Mouse (Mus musculus) T-cell, adult 2 months (primary cell): ENCODE results near the gene Zmym1.
"Not testable (repeated sequence)": the region's sequence is repeated elsewhere in the genome, so short reads cannot be mapped to it uniquely, and the experiment has no call there.

Experiments used
- DNase-seq: peaks from one replicate; pipeline ENCODE4 v3.0.0; 2022; ENCODE audit warnings: low spot score

The Zmym1 gene

DNA sequence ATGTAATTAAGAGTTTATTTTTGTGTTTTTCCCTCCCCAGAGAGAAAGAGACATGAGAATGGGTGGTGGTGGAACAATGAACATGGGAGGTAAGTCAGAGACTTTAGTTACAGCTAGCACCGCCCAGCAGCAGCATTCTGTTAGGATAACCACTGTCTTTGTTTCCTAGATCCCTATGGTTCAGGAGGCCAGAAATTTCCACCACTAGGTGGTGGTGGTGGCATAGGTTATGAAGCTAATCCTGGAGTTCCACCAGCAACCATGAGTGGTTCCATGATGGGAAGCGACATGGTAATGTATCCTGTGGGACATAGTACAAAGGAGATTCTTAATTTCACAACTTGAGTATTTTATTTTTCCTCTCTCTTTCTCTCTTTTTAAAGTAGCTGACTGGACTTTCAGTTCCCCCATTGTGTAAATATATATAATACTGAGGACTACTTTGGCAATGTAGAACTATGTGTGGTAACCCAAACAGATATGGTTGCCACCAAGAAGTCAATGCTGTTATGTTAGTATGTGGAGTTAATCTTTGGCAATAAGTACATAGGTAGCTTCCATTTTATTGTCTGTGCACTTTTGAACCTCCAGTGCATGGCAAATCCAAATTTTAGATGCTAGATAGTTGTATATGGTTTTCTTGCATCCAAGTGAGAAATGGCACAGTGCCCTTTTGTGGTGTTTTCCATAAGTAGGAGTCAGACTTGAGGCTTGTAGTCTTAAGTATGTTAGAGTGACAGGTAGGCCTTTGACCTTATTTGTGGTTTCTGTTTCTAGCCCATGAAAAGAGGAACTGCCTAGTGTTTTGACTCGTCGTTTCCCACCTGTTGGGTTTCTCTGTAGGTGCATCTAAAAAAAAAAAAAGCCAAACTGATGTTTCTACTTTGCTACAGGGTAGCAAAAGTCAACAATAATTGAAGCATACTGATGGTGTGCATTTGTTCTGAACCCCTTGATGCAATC is 33.4 kb downstream of the Zmym1 start:
- DNase-seq, result peak; percentile 24

DNA sequence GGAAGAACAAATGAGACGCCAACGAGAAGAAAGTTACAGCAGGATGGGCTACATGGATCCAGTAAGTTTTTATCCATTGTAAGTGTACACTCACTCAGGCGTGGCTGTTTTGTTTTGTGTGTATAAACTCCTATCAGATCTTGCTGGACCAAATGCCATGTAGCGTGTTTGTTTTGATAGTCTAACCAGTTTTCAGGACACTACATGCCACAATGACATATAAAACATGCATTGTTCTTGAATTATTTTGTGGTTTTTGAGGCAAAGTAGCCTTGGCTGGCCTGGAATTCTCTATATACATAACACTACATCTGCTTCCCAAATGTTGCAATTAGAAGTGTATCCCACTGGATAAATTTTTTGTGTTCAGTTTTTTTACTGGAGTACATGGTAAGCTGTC is 34.1 kb downstream of the Zmym1 start:
- no peak for DNase-seq

DNA sequence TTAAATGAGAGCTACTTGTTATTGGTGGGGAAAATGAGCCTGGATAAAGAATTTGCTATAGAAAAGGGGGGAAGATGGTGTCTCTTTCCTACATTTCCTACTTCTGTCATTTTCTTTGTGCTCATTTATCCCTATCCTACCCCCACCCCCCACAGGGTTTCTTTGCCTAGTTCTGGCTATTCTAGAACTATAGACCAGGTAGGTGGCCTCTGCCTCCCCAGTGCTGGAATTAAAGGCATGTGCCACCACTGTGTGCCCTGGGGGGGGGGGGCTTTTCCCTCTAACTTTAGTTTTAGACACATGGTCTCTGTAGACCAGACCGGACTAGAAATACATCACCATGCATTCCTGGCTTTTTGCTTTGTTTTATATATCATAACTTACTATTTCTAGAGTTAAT is 36.7 kb downstream of the Zmym1 start:
- DNase-seq, result no peak

DNA sequence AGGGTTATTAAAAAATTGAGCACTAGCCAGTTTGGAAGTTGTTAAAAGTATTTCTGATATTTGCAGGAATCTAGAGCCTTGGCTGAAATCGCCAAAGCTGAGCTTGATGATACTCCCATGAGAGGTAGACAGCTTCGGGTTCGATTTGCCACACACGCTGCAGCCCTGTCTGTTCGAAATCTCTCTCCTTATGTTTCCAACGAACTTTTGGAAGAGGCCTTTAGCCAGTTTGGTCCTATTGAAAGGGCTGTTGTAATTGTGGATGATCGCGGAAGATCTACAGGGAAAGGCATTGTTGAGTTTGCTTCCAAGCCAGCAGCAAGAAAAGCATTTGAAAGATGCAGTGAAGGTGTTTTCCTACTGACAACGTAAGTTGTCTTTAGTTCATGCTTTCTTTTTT is 37.8 kb downstream of the Zmym1 start:
- DNase-seq, result no peak

DNA sequence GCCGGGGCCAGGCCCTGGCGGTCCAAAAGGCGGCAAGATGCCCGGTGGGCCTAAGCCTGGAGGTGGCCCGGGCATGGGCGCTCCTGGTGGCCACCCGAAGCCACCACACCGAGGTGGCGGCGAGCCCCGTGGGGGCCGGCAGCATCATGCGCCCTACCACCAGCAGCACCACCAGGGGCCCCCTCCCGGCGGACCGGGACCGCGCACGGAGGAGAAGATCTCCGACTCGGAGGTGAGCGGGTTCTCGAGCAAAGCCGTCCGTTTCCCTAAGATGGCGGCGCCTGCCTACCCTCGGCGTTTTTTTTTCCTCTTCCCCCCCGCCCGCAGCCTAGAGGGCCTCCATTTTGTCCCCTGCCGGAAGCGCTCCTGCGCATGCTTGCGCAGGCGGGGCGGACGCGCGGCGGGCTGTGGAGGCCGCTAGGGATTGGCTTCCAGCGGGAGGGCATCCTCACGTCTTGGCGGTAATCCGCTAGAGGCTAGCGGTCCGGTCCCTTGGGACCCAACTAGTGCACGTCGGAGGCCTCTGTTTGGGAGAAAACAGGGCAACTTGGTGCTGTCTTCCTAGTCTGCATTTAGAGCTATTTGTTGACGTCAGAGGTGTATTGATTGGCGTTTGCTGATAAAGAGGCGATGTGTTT is 38.8 kb downstream of the Zmym1 start:
- DNase-seq, result peak; percentile 89

DNA sequence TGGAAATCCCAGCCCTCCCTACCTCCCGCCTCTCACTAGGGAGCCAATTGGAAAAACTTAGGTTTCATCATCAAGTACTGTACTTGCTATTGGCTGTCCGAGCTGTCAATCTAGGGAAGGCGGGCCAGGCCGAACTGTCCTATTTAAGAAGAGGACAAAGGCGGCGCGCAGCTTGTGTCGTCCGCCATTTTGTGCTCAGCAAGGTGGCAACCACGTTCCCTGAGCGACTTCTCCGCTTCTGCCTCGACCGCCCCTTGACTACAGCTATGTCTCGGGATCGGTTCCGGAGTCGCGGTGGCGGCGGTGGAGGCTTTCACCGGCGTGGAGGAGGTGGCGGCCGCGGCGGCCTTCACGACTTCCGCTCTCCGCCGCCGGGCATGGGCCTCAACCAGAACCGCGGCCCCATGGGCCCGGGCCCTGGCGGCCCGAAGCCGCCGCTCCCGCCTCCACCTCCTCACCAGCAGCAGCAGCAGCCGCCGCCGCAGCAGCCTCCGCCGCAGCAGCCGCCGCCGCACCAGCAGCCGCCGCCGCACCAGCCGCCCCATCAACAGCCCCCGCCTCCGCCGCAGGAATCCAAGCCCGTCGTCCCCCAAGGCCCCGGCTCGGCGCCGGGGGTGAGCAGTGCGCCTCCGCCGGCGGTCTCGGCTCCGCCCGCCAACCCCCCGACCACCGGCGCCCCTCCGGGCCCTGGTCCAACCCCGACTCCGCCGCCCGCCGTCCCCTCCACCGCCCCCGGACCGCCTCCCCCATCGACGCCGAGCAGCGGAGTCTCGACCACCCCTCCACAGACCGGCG is 39.6 kb downstream of the Zmym1 start, which contains the start of gene Sfpq:
TSS of gene Sfpq (plus strand) at position 174 of the 795 bp plus-strand sequence.
- DNase-seq, result peak; percentile 98

DNA sequence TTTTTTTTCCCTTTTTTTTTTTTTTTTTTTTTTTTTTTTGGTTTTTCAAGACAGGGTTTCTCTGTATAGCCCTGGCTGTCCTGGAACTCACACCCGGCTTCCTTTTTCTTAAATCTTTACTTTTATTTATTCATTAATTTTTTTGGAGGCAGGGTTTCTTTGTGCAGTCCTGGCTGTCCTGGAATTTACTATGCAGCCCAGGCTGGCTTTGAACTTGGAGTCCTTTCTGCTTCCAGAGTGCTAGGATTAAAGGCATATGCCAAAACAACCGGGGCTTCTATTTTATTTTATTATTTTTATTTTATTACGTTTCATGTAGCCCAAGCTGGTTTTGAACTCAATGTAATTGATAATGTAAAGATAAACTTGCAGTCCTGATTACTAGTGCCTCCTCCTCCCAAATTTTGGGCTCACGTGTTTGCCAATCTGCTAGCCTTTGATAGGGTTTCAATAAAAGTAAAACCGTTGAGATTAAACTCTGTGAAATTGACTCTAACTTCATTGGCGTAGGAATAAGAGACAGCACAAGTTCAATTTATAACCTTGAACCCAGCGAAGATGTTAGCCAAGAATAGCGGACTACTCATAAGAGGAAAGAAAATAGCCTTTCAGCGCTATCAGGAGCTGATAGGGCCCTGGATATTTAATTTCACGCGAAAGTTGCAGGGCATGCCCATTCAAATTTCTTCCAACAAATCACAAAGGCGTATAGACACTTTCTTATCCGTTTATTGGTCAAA is 40.4 kb downstream of the Zmym1 start:
- no peak for DNase-seq

DNA sequence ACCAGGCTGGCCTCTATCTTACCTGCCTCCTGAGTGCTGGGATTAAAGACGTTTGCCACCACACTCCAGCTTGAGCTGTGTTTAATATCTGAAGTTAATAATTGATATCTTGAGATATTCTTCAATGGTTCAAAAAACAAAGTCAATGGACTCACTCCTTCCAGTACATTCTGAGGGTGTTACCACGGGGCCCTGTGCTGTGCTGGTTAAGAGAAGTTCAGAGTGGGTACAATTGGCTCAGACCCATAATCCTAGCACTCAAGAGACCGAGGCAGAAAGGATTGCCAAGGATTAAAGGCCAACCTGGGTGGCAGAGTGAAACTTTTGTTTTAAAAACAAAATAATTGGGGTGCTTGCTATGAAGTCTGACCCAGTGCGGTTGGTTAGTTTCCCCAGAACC is 44.6 kb downstream of the Zmym1 start:
- no peak for DNase-seq

DNA sequence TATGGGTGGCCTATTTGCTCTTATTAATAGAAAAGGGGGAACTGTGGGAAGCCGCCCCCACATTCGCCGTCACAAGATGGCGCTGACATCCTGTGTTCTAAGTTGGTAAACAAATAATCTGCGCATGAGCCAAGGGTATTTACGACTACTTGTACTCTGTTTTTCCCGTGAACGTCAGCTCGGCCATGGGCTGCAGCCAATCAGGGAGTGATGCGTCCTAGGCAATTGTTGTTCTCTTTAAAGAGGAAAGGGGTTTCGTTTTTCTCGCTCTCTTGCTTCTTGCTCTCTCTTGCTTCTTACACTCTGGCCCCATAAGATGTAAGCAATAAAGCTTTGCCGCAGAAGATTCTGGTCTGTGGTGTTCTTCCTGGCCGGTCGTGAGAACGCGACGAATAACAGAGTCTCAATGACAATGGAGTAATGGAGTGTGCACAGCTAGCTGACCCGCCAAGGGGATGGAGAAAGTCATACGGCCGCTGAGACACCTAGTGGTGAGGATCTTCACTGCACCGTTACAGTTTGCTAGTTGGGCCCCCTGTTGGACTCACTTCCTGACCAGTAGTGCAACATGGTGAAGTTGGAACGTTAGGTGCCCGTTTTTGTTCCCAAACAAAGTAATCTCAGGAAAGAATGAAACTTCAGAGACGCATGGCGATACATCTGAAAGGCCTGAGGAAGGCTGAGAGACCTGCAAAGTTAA is 45.5 kb downstream of the Zmym1 start:
- peak; percentile 78 for DNase-seq

DNA sequence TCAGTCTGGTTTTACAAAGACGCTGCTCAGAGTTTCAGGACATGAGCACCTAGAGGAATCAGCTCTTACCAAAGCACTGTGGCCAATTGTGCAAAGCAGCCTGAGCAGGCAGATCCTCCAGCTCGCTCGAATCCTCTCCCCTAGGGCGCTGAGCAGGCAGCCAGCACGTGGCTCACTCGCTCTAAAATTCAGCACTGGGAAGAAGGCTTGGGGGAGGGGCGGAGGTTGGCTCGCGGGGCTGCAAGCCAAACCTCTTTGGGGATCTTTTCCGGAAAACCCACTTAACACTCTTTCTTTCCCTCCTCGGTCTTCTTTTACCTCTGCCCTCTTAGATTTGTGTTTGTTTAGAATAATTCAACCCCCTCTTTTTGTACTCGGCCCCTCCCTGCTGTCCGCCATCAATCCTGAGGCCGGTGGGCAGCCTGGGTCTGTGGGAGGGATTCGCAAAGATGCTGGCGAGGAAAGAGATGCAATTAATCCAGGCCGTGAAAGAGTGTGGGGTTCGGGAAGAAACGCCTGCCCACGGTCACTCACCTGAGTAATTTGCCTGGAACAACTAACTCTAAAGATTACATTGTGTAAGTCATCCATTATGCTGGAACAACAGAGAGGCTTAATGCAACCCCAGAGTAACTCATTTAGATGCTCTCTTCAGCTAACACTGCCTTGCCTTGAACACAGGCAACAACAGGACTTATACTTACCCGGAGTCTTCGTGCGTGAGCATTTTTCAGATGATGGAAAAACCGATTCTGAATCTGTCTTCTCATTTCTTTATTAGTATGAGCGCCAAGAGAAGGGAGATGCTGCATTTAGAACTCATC is 55.6 kb downstream of the Zmym1 start:
- DNase-seq, result no peak

DNA sequence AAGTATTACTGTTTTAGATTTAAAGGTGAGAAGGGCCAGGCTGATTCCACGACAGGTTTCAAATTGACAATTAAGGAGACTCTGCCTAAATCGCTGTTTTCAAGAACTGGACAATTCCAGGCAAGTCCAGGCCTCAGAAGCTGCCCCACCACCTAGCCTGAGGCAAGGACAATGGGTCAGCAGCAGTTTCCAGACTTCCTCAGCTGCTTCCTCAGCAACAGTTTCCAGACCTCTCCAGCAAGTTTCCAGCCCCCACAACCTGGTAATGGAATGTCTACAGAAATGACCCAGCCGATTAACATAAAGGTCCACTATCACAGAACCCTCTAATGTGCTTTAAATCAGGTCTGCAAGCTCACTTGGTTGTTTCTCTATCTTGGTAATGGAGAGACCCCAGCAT is 56.6 kb downstream of the Zmym1 start:
- no peak for DNase-seq

DNA sequence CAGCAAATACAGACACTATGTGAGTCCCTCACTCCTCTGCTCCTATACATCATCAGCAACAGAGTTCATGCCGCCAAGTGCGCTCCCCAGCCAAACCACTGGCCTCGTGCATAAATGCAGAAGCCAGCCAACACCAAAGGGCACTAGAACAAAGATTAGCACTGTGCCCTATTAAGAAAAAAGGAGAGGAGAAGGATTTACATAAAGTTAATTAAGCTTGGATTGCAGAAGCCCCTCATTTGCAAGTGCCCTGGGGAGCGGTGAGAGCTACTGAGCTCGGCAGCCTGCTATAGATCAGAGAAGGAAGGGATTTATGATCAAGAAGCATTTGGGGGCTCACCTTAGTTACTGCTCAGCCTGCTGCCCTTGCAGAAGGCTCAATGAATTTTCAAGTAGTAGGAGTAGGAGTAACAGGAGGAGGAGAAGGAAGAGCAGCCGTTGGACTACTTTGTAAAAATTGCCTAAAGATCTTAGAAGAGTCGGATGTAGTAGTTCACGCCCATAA is 60.3 kb downstream of the Zmym1 start:
- DNase-seq, result no peak

DNA sequence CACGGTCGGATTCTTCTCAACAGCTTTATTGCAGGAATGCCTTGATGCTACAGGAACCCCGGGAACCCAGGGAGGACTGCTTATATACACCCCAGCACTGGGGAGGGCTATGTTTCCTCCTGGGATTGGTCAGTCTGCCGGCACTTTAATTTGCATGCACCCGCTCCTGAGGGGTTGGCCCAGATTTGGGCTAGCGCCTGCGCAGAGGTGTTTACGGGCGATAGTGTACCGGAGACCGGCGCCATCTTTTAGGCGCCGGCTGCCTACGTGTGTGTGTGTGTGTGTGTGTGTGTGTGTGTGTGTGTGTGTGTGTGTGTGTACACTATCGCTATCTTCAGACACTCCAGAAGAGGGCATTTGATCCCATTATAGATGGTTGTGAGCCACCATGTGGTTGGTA is 61.6 kb downstream of the Zmym1 start:
- DNase-seq, result not testable (repeated sequence)
